Mouse (Mus musculus): Measurements from ENCODE around the gene Polr2g. TPM values are rescaled to one million over a fixed set of nuclear protein-coding genes. Genes with fewer than 3 reads are reported as not detected.

Polr2g gene
- total RNA-seq (2014; rRNA removed), result 52.7 and 78.3 TPM in 2 replicates
- polyA plus RNA-seq (2015; fragmentation: Nextera tagmentation; extraction: Ambion mirVana), result 171 and 178 TPM in 2 replicates

GRCm38 (mm10) chr19:8798264-8798946 lies at the start of gene Polr2g:
TSS of gene Polr2g (minus strand) at chr19:8798577.
- Histone ChIP-seq H3K27ac (peak within 1 kb of the TSS; percentile 76), H3K4me1 (ENCODE audit: insufficient read depth, low read length) (peaks cover 3% of the 10 kb centered on the region; the same call in 1 of the 2 replicates), H3K27me3 (ENCODE audit: insufficient read depth, low read length) (no peaks in the 10 kb centered on the region), H3K9me3 (ENCODE audit: low read length) (no peaks in the 10 kb centered on the region), H3K4me3 (ENCODE audit: low read length) (peak within 1 kb of the TSS; percentile 81), H3K4me2 (ENCODE audit: low read depth, low read length) (peak within 1 kb of the TSS; percentile 76), H3K36me3 (ENCODE audit: insufficient read depth, low read length) (peaks cover 23% of the 10 kb centered on the region), H3K9ac (replicated peaks; ENCODE audit: low read length) (peak within 1 kb of the TSS; percentile 77)
- no peak for TF ChIP-seq CTCF (IDR thresholded peaks at IDR 0.05; ENCODE audit: low read depth)
- DNase-seq (ENCODE audit: low spot score), result peak; percentile 96
- ATAC-seq, result peak; percentile 73
- 2% methylated on average over 25 of the region's 25 CpGs for WGBS

DNA sequence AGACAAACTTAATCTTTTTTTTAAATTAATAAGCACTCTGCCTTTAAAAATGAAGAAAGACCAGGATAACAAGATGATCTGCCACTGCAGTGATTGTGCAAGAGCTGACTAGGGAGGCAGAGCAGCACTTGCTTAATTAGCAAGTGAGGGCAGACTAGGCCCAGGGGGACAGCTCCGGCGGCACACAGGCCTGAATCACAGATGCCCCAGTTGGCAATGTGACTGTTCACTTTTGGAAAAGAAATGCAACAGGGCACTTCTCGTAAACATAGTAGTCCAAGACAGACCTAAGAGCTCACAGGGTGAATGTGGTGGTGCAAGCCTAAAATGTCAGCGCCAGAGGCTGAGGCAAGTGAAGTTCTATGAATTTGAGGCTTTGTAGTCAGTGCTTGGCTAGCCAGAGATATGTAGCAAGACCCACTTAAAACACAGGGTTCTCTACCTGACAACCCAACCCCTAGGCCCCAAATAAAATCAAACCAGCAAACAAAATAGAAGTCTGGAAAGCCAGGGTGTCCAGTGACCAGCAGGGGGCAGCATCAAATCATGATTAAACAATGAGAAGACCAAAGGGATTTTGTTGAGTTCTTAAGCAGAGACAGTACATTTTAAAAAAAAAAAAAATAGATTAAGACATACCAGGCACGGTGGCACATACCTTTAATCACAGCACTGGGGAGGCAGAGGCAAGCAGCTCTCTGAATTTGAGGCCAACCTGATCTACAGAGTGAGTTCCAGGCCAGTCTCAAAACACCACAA lies 46.2 kb upstream of the Polr2g start:
- WGBS, result 55% methylated on average over 5 of the region's 5 CpGs
- peak; percentile 75 for TF ChIP-seq CTCF (IDR thresholded peaks at IDR 0.05; ENCODE audit: low read depth)
- ATAC-seq (no peak), DNase-seq (ENCODE audit: low spot score) (peak; percentile 87)
- H3K4me1 ChIP-seq (ENCODE audit: insufficient read depth, low read length), result peaks cover 8% of the 10 kb centered on the region
- peaks cover 35% of the 10 kb centered on the region for H3K36me3 ChIP-seq (ENCODE audit: insufficient read depth, low read length)
- no peak overlapping the region for H3K4me2 ChIP-seq (ENCODE audit: low read depth, low read length)
- no peak overlapping the region for H3K27ac ChIP-seq
- no peak overlapping the region for H3K4me3 ChIP-seq (ENCODE audit: low read length)
- H3K9me3 ChIP-seq (ENCODE audit: low read length), result no peaks in the 10 kb centered on the region
- H3K9ac ChIP-seq (replicated peaks; ENCODE audit: low read length), result no peak overlapping the region
- H3K27me3 ChIP-seq (ENCODE audit: insufficient read depth, low read length), result no peaks in the 10 kb centered on the region

DNA sequence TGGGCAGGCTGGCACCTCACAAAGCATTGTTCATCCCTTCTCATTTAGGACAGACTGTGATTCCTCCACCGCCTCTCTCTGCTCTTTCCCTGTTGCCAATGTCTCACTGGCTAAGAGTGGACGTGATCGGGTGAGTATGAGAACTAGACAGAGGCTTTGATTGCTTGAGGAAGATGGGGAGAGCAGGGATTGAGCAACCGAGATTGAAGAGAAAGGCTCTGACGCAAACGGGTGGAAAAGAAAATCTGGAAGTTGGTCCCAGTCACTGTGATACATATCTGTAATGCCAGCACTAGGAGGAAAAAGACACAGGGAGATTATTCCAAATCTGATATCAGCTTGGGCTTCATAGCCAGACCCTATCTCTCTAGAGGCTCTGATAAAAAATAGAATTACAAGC lies 44.6 kb upstream of the Polr2g start:
- H3K36me3 ChIP-seq (ENCODE audit: insufficient read depth, low read length), result peaks cover 26% of the 10 kb centered on the region
- no peak overlapping the region for H3K4me2 ChIP-seq (ENCODE audit: low read depth, low read length)
- DNase-seq (ENCODE audit: low spot score) (no peak), ATAC-seq (no peak)
- no peak overlapping the region for H3K9ac ChIP-seq (replicated peaks; ENCODE audit: low read length)
- WGBS, result 87% methylated on average over 6 of the region's 6 CpGs
- H3K27me3 ChIP-seq (ENCODE audit: insufficient read depth, low read length), result no peaks in the 10 kb centered on the region
- no peaks in the 10 kb centered on the region for H3K9me3 ChIP-seq (ENCODE audit: low read length)
- TF ChIP-seq CTCF (IDR thresholded peaks at IDR 0.05; ENCODE audit: low read depth), result no peak
- no peak overlapping the region for H3K4me3 ChIP-seq (ENCODE audit: low read length)
- no peak overlapping the region for H3K27ac ChIP-seq
- H3K4me1 ChIP-seq (ENCODE audit: insufficient read depth, low read length), result peaks cover 8% of the 10 kb centered on the region

- no peak for ATAC-seq
- H3K9ac ChIP-seq (replicated peaks; ENCODE audit: low read length), result peak overlapping the region; percentile 73
- WGBS, result 86% methylated on average over 7 of the region's 7 CpGs
- peaks cover 8% of the 10 kb centered on the region for H3K4me1 ChIP-seq (ENCODE audit: insufficient read depth, low read length)
- H3K27ac ChIP-seq, result peak overlapping the region; percentile 97; the same call in 1 of the 2 replicates
- peak overlapping the region; percentile 91 for H3K4me2 ChIP-seq (ENCODE audit: low read depth, low read length)
- TF ChIP-seq CTCF (IDR thresholded peaks at IDR 0.05; ENCODE audit: low read depth), result no peak
- peak overlapping the region; percentile 51 for H3K4me3 ChIP-seq (ENCODE audit: low read length)
- DNase-seq (ENCODE audit: low spot score), result no peak
- no peaks in the 10 kb centered on the region for H3K27me3 ChIP-seq (ENCODE audit: insufficient read depth, low read length)
- peaks cover 8% of the 10 kb centered on the region; the same call in 1 of the 2 replicates for H3K36me3 ChIP-seq (ENCODE audit: insufficient read depth, low read length)
- no peaks in the 10 kb centered on the region for H3K9me3 ChIP-seq (ENCODE audit: low read length)
Observed at GRCm38 (mm10) chr19:8841012-8841411, 42.6 kb upstream of the Polr2g start.

DNA sequence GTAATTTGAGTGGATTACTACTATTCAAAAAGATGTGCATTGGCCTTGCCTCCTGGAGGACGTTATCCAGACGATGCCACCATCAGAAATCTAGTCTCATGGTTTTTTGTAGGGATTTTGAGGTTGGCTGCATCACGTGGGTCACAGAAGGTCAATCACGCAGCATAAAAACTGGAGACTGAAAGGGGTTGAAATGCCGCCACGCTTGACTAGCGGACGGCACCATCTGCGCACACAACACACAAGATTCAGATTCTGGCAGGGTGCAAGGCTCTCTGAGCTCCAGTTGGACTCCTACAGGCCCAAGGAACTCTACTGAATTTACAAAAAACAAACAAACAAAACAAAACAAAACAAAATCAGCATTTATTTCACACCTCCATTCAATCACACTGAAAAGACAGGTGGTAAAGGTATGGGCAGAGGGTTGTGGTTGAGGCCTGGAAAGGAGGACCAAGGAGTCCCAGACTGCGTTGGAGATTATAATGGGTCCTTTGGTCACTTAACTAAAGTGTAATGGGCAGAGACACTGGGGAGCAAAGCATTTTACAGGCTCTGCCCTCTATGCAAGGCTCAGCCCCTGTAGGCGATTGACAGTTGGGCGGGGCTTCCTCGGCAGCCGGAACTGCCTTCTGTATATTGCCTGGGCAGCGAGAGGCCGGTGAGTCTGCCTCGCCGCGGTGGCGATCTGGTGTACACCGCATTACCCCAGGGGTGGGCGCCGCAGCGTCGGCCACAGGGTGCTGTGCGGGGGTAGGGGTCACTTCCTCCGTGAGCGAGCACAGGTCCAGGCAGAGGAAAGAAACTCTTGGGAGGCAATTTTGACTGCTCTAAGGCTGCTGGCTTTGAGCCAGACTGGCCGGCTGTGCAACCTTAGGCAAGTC lies 41.8 kb upstream of the Polr2g start:
- 12% methylated on average over 29 of the region's 29 CpGs for WGBS
- peak overlapping the region; percentile 91 for H3K4me2 ChIP-seq (ENCODE audit: low read depth, low read length)

More for the DNA sequence above, 41.8 kb upstream of the Polr2g start:
- Histone ChIP-seq H3K9ac (replicated peaks; ENCODE audit: low read length) (peak overlapping the region; percentile 73), H3K36me3 (ENCODE audit: insufficient read depth, low read length) (peaks cover 3% of the 10 kb centered on the region; the same call in 1 of the 2 replicates), H3K4me1 (ENCODE audit: insufficient read depth, low read length) (peaks cover 8% of the 10 kb centered on the region), H3K27me3 (ENCODE audit: insufficient read depth, low read length) (no peaks in the 10 kb centered on the region), H3K9me3 (ENCODE audit: low read length) (no peaks in the 10 kb centered on the region), H3K4me3 (ENCODE audit: low read length) (peak overlapping the region; percentile 51), H3K27ac (peak overlapping the region; percentile 97)
- no peak for TF ChIP-seq CTCF (IDR thresholded peaks at IDR 0.05; ENCODE audit: low read depth)
- DNase-seq (ENCODE audit: low spot score) (peak; percentile 76), ATAC-seq (peak; percentile 28)

All from hindbrain, postnatal 0 days (tissue).